Mouse (Mus musculus) layer of hippocampus, postnatal 25 days (tissue): ENCODE measurements at regions not wholly inside any gene's neighbourhood (a gene's known extent, or its start where the extent isn't known, plus 50 kb on each side); places are given as distances from the start of the nearest gene placed in this dataset.

Experiments
- DNase-seq, 2 experiments: peaks; one replicate each; pipeline ENCODE4 v3.0.0; 2022; ENCODE audit warnings: mixed read lengths in 2 of 2, low spot score in 1 of 2; ENCODE audit errors: extremely low spot score in 1 of 2

- DNase-seq = no peak
Observed at GRCm38 (mm10) chr5:64461592-64461991, 305.5 kb downstream of the Tbc1d1 start.

GRCm38 (mm10) chr5:64462411-64462810 lies 306.3 kb downstream of the Tbc1d1 start:
- no peak for DNase-seq

- no peak for DNase-seq
Observed at GRCm38 (mm10) chr5:64463570-64463969, 307.5 kb downstream of the Tbc1d1 start.

GRCm38 (mm10) chr5:64466320-64466719 lies 310.2 kb downstream of the Tbc1d1 start:
- DNase-seq = no peak

GRCm38 (mm10) chr5:64467856-64468255 lies 311.8 kb downstream of the Tbc1d1 start:
- DNase-seq = no peak

GRCm38 (mm10) chr5:64468307-64468706 lies 312.2 kb downstream of the Tbc1d1 start:
- no peak for DNase-seq

- no peak for DNase-seq
Observed at GRCm38 (mm10) chr5:64472008-64472407, 315.9 kb downstream of the Tbc1d1 start.

- no peak for DNase-seq
Observed at GRCm38 (mm10) chr5:64472415-64472814, 316.3 kb downstream of the Tbc1d1 start.

GRCm38 (mm10) chr5:64474868-64475267 lies 318.8 kb downstream of the Tbc1d1 start:
- no peak for DNase-seq

- DNase-seq = no peak
Observed at GRCm38 (mm10) chr5:64475736-64476519, 319.8 kb downstream of the Tbc1d1 start.

GRCm38 (mm10) chr5:64476641-64477369 lies 320.7 kb downstream of the Tbc1d1 start:
- DNase-seq = no peak

GRCm38 (mm10) chr5:64478143-64478542 lies 322.0 kb downstream of the Tbc1d1 start:
- DNase-seq = no peak

GRCm38 (mm10) chr5:64478599-64479214 lies 322.6 kb downstream of the Tbc1d1 start:
- DNase-seq = no peak

- DNase-seq = no peak
Observed at GRCm38 (mm10) chr5:64479315-64479714, 323.2 kb downstream of the Tbc1d1 start.

- no peak for DNase-seq
Observed at GRCm38 (mm10) chr5:64485043-64485442, 318.1 kb upstream of the Klf3 start.

- DNase-seq = no peak
Observed at GRCm38 (mm10) chr5:64485856-64486255, 317.3 kb upstream of the Klf3 start.

- no peak for DNase-seq
Observed at GRCm38 (mm10) chr5:64486761-64487160, 316.4 kb upstream of the Klf3 start.

- no peak for DNase-seq
Observed at GRCm38 (mm10) chr5:64487698-64488398, 315.3 kb upstream of the Klf3 start.

- no peak for DNase-seq
Observed at GRCm38 (mm10) chr5:64489656-64490444, 313.3 kb upstream of the Klf3 start.

GRCm38 (mm10) chr5:64490445-64490950 lies 312.7 kb upstream of the Klf3 start:
- DNase-seq = no peak
